Mouse (Mus musculus) cerebellum, adult 2 months (tissue): ENCODE results near the gene Hoxb8.

Source experiments
- CTCF ChIP-seq: fragments of 200-500 bp; IDR thresholded peaks from 2 replicates; pipeline ENCODE4 v1.5.1; 2011; ENCODE audit warnings: low read depth, mild to moderate bottlenecking, control low read depth, low read length, moderate library complexity, borderline replicate concordance; ENCODE audit not compliant: insufficient read depth
- POLR2A ChIP-seq: fragments of 200-500 bp; IDR thresholded peaks from 2 replicates; pipeline ENCODE4 v1.6.1; 2011; ENCODE audit warnings: low read length, control low read depth, borderline replicate concordance; ENCODE audit not compliant: insufficient read depth

GRCm38 (mm10) chr11:96261323-96261890 is 20.3 kb upstream of the Hoxb8 start:
- TF ChIP-seq CTCF (peak; percentile 24; the same call in 1 of the 2 replicates), POLR2A (no peak)
